Mouse (Mus musculus): ENCODE data around the gene Col25a1. TPM values are rescaled to one million over a fixed set of nuclear protein-coding genes. Genes with fewer than 3 reads are reported as not detected.

Col25a1 gene
- polyA plus RNA-seq, 1 experiment from 2014 or later, result 4.6 TPM

GRCm38 (mm10) chr3:130440689-130441088, 309.4 kb downstream of the Col25a1 start:
- WGBS, result 32% methylated on average over 12 of the region's 12 CpGs

DNA sequence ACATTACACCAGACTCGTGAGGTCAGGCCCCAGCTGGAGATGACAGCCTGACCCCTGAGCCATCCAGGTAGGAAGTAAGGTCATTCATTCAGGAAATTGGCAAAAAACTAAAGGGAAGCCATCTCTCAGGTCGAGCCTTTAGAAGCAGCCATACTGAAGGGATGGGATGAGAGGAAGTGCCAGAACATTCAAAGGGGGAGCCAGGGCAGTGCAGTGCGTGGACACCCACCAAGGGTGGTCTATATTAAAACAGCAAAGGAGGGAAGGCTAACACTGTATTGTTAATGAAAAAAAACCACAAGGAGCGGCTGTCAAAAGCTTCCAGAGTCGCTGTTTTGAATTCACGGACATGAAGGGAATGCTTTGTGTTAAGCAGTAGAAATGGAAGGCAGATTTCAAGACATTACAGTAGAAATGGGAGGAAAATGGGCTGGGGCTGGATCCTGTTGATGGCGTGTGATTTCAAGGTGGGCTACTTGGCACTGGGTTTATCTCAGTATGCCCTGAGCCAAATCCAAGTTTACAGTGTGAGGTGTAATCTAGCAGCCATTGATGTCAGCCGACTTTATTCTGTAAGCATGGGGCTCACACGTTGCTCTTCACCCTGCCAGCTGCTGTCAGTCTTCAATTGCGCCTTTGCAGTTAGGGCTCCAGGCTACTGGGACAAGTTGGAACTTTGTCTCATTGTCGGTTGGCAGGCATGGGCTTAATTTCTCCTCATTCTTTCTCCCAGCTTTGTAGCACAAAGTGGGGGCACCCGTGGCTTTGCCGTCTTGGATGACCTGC, 312.7 kb downstream of the Col25a1 start:
- WGBS, result 52% methylated on average over 13 of the region's 13 CpGs
- ATAC-seq (ENCODE audit: insufficient read depth, low FRiP score), result no peak
- no peak overlapping the region for H3K4me3 ChIP-seq (replicated peaks; ENCODE audit: low read length)
- no peak overlapping the region for H3K4me2 ChIP-seq (ENCODE audit: low read depth, low read length)
- H3K4me1 ChIP-seq (ENCODE audit: control insufficient read depth, insufficient read depth, low read length), result no peaks in the 10 kb centered on the region
- H3K27me3 ChIP-seq (ENCODE audit: control insufficient read depth, insufficient read depth, low read length), result no peaks in the 10 kb centered on the region
- no peak overlapping the region for H3K9ac ChIP-seq (ENCODE audit: low read length)
- no peak overlapping the region for H3K27ac ChIP-seq (ENCODE audit: low read length)
- no peaks in the 10 kb centered on the region for H3K36me3 ChIP-seq (ENCODE audit: control insufficient read depth, insufficient read depth, low read length)
- H3K9me3 ChIP-seq (replicated peaks; ENCODE audit: control insufficient read depth, low read length), result no peaks in the 10 kb centered on the region

More at GRCm38 (mm10) chr3:130440689-130441088, 309.4 kb downstream of the Col25a1 start:
- H3K36me3 ChIP-seq (ENCODE audit: control insufficient read depth, insufficient read depth, low read length), result no peaks in the 10 kb centered on the region
- no peak overlapping the region for H3K4me3 ChIP-seq (replicated peaks; ENCODE audit: low read length)
- no peak overlapping the region for H3K9ac ChIP-seq (ENCODE audit: low read length)
- ATAC-seq (ENCODE audit: insufficient read depth, low FRiP score), result no peak
- no peaks in the 10 kb centered on the region for H3K27me3 ChIP-seq (ENCODE audit: control insufficient read depth, insufficient read depth, low read length)
- H3K27ac ChIP-seq (ENCODE audit: low read length), result no peak overlapping the region
- H3K4me1 ChIP-seq (ENCODE audit: control insufficient read depth, insufficient read depth, low read length), result no peaks in the 10 kb centered on the region
- no peaks in the 10 kb centered on the region for H3K9me3 ChIP-seq (replicated peaks; ENCODE audit: control insufficient read depth, low read length)
- H3K4me2 ChIP-seq (ENCODE audit: low read depth, low read length), result no peak overlapping the region

- H3K4me1 ChIP-seq (ENCODE audit: control insufficient read depth, insufficient read depth, low read length), result no peaks in the 10 kb centered on the region
- H3K9me3 ChIP-seq (replicated peaks; ENCODE audit: control insufficient read depth, low read length), result no peaks in the 10 kb centered on the region
- no peaks in the 10 kb centered on the region for H3K27me3 ChIP-seq (ENCODE audit: control insufficient read depth, insufficient read depth, low read length)
- H3K4me3 ChIP-seq (replicated peaks; ENCODE audit: low read length), result no peak overlapping the region
- H3K36me3 ChIP-seq (ENCODE audit: control insufficient read depth, insufficient read depth, low read length), result no peaks in the 10 kb centered on the region
- H3K27ac ChIP-seq (ENCODE audit: low read length), result no peak overlapping the region
- H3K9ac ChIP-seq (ENCODE audit: low read length), result no peak overlapping the region
- H3K4me2 ChIP-seq (ENCODE audit: low read depth, low read length), result no peak overlapping the region
- ATAC-seq (ENCODE audit: insufficient read depth, low FRiP score), result no peak
- 80% methylated on average over 7 of the region's 7 CpGs for WGBS
Observed at GRCm38 (mm10) chr3:130449864-130450263, 318.6 kb downstream of the Col25a1 start.

DNA sequence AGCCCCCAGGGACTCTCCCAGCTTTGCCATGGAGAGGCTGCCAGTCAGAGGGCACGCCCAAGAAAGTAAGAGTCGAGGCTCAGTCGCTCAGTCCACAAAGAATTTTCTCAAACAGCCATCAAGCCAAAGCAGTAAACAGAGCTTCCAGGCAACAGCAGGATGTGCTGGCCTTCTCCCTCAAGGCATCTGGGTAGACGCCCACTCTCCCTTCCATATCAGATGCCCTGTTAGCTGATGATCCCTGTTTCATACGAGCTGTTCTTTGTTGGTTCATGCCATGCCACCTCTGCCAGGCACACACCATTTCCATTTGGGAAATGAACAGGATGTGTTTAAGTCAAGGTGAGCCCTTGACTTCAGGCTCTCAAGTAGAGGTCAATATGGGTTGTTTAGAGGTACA, 334.1 kb downstream of the Col25a1 start:
- 72% methylated on average over 5 of the region's 5 CpGs for WGBS

DNA sequence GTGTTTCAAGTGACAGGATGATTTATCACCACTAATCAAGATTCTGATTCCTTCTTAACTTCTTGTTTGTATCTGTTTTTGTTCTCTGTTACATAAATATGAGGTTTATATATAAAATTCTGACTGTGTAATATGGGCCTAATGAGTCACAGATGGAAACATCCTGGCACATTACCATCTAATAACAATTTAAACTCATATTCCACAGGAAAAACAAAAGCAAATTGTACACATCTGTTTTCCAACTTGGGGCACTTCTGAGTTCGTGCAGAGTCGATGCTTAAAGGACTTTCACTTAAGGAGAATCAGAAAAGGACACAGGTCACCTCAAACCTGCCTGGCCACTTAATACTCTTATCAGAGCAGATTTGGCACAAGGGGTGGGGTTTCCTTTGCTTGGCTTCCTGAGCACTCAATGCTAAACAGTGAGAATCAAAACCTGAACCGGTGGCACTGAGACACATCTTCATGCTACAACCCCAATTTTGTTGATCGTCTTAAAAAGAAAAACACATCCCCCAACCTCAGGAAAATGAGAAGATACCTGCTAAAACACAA, 342.0 kb downstream of the Col25a1 start:
- H3K36me3 ChIP-seq (ENCODE audit: control insufficient read depth, insufficient read depth, low read length), result no peaks in the 10 kb centered on the region
- no peak overlapping the region for H3K9ac ChIP-seq (ENCODE audit: low read length)
- H3K9me3 ChIP-seq (replicated peaks; ENCODE audit: control insufficient read depth, low read length), result no peaks in the 10 kb centered on the region
- no peak overlapping the region for H3K27ac ChIP-seq (ENCODE audit: low read length)
- no peaks in the 10 kb centered on the region for H3K27me3 ChIP-seq (ENCODE audit: control insufficient read depth, insufficient read depth, low read length)
- no peak; the same call in 1 of the 2 replicates for ATAC-seq (ENCODE audit: insufficient read depth, low FRiP score)
- H3K4me3 ChIP-seq (replicated peaks; ENCODE audit: low read length), result no peak overlapping the region
- no peaks in the 10 kb centered on the region for H3K4me1 ChIP-seq (ENCODE audit: control insufficient read depth, insufficient read depth, low read length)
- no peak overlapping the region for H3K4me2 ChIP-seq (ENCODE audit: low read depth, low read length)
- WGBS, result 37% methylated on average over 4 of the region's 4 CpGs

More for the DNA sequence above, 334.1 kb downstream of the Col25a1 start:
- ATAC-seq (ENCODE audit: insufficient read depth, low FRiP score), result no peak
- Histone ChIP-seq H3K9me3 (replicated peaks; ENCODE audit: control insufficient read depth, low read length) (no peaks in the 10 kb centered on the region), H3K36me3 (ENCODE audit: control insufficient read depth, insufficient read depth, low read length) (no peaks in the 10 kb centered on the region), H3K4me1 (ENCODE audit: control insufficient read depth, insufficient read depth, low read length) (no peaks in the 10 kb centered on the region), H3K4me2 (ENCODE audit: low read depth, low read length) (no peak overlapping the region), H3K27ac (ENCODE audit: low read length) (no peak overlapping the region), H3K9ac (ENCODE audit: low read length) (no peak overlapping the region), H3K27me3 (ENCODE audit: control insufficient read depth, insufficient read depth, low read length) (no peaks in the 10 kb centered on the region), H3K4me3 (replicated peaks; ENCODE audit: low read length) (no peak overlapping the region)

DNA sequence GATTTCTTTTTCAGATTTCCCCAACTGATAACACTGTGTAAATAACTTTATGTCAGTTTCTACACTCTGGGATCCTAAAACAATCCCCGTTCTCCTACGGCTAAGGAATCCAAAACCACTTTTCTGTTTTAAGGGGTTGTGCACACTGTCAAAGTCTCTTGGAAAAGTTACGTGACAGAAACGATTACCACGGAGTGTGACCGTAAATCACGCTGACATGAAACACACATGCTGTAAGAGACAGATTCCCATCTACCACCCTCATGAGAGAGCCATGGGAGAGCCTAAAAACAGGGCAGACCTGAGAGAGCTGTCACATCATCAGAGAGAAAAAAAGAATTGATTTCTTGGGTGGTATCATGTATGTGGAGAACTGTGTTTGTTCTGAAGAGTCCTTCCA, 342.7 kb downstream of the Col25a1 start:
- H3K27me3 ChIP-seq (ENCODE audit: control insufficient read depth, insufficient read depth, low read length), result no peaks in the 10 kb centered on the region
- H3K9ac ChIP-seq (ENCODE audit: low read length), result no peak overlapping the region
- no peak overlapping the region for H3K4me2 ChIP-seq (ENCODE audit: low read depth, low read length)
- no peaks in the 10 kb centered on the region for H3K9me3 ChIP-seq (replicated peaks; ENCODE audit: control insufficient read depth, low read length)
- H3K4me3 ChIP-seq (replicated peaks; ENCODE audit: low read length), result no peak overlapping the region
- no peaks in the 10 kb centered on the region for H3K36me3 ChIP-seq (ENCODE audit: control insufficient read depth, insufficient read depth, low read length)
- no peak overlapping the region for H3K27ac ChIP-seq (ENCODE audit: low read length)
- 37% methylated on average over 7 of the region's 7 CpGs for WGBS
- H3K4me1 ChIP-seq (ENCODE audit: control insufficient read depth, insufficient read depth, low read length), result no peaks in the 10 kb centered on the region
- ATAC-seq (ENCODE audit: insufficient read depth, low FRiP score), result no peak

DNA sequence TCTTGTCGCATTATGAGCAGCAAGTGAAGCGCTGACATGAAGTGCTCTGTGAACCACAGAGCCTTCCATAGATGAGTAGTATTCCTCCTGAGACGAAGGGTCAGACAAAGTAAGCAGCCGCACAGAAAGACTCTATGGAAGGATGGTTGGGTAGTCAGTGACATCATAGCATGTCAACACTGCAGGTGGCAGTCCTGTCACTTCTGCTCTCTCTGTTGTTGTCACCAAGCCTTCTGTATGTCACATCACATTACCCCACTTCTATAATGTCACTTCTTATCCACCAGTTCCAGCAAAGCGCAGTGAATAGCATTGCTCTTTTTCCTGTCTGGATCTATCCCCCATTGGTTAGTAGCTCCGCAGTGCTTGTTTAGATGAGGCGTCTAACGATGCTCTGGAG, 351.2 kb downstream of the Col25a1 start:
- Histone ChIP-seq H3K36me3 (ENCODE audit: control insufficient read depth, insufficient read depth, low read length) (no peaks in the 10 kb centered on the region), H3K4me1 (ENCODE audit: control insufficient read depth, insufficient read depth, low read length) (no peaks in the 10 kb centered on the region), H3K27me3 (ENCODE audit: control insufficient read depth, insufficient read depth, low read length) (no peaks in the 10 kb centered on the region), H3K4me3 (replicated peaks; ENCODE audit: low read length) (no peak overlapping the region), H3K9me3 (replicated peaks; ENCODE audit: control insufficient read depth, low read length) (no peaks in the 10 kb centered on the region), H3K4me2 (ENCODE audit: low read depth, low read length) (no peak overlapping the region), H3K27ac (ENCODE audit: low read length) (no peak overlapping the region), H3K9ac (ENCODE audit: low read length) (no peak overlapping the region)
- 92% methylated on average over 8 of the region's 8 CpGs for WGBS
- ATAC-seq (ENCODE audit: insufficient read depth, low FRiP score), result no peak

DNA sequence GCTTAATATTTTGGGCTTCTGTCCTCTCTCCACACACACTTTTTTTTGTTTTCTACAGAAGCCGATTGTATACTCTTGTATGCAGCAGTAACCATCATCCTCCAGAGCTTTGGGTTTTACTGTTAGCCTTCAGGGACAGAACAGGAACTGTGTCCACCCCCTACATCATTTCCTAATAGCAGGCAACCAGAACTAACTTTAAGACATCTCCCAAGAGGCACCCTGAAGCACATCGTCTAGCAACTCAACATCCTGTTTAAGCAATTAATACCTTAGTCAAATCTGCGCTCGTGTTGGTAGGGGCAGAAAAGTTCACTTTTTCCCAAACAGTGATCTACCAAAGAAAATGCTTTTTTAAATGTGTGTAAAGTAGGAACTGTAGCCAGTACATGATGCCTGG, 357.5 kb downstream of the Col25a1 start:
- no peak for ATAC-seq (ENCODE audit: insufficient read depth, low FRiP score)
- Histone ChIP-seq H3K9ac (ENCODE audit: low read length) (no peak overlapping the region), H3K27ac (ENCODE audit: low read length) (no peak overlapping the region), H3K4me2 (ENCODE audit: low read depth, low read length) (no peak overlapping the region), H3K4me3 (replicated peaks; ENCODE audit: low read length) (no peak overlapping the region), H3K4me1 (ENCODE audit: control insufficient read depth, insufficient read depth, low read length) (no peaks in the 10 kb centered on the region), H3K9me3 (replicated peaks; ENCODE audit: control insufficient read depth, low read length) (no peaks in the 10 kb centered on the region), H3K27me3 (ENCODE audit: control insufficient read depth, insufficient read depth, low read length) (no peaks in the 10 kb centered on the region), H3K36me3 (ENCODE audit: control insufficient read depth, insufficient read depth, low read length) (no peaks in the 10 kb centered on the region)
- WGBS, result 77% methylated on average over 4 of the region's 4 CpGs

- ATAC-seq (ENCODE audit: insufficient read depth, low FRiP score), result no peak
- Histone ChIP-seq H3K4me3 (replicated peaks; ENCODE audit: low read length) (no peak overlapping the region), H3K27me3 (ENCODE audit: control insufficient read depth, insufficient read depth, low read length) (no peaks in the 10 kb centered on the region), H3K36me3 (ENCODE audit: control insufficient read depth, insufficient read depth, low read length) (no peaks in the 10 kb centered on the region), H3K9ac (ENCODE audit: low read length) (no peak overlapping the region), H3K27ac (ENCODE audit: low read length) (no peak overlapping the region), H3K4me2 (ENCODE audit: low read depth, low read length) (no peak overlapping the region), H3K4me1 (ENCODE audit: control insufficient read depth, insufficient read depth, low read length) (no peaks in the 10 kb centered on the region), H3K9me3 (replicated peaks; ENCODE audit: control insufficient read depth, low read length) (no peaks in the 10 kb centered on the region)
- 63% methylated on average over 1 of the region's 1 CpGs for WGBS
Observed at GRCm38 (mm10) chr3:130494192-130494591, 362.9 kb downstream of the Col25a1 start.
